Mouse (Mus musculus): Measurements from ENCODE around the gene Ebpl.

GRCm38 (mm10) chr14:61321200-61321599 is 39.0 kb downstream of the Ebpl start:
- TF ChIP-seq POLR2A (IDR thresholded peaks at IDR 0.05; ENCODE audit: insufficient read depth, low read length) (no peak), CTCF (IDR thresholded peaks at IDR 0.05; ENCODE audit: low read depth, low read length) (no peak)

All from ES-Bruce4 (cell line).